ENCODE assay signal across 20 mouse cellular contexts in the genomic region with DNA sequence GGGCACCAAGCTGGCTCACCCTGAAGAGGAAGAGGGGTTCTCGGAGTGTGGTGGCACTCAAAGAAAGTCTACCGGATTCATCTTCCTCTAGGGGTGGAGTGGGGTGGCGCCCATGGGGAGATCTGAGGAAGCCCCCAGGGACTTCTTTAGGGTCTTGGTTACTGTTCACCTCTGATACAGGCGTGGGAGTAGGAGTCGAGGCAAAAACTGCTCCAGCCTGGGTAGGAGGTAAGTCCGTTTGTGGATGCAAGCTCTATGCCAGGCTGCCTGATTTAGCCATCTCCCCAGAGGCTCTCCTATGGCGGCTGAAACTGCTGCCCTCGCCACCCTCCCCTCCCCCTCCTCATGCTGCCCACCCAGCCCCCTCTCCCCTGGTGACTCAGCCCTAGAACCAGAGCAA. TPM values are rescaled to one million over a fixed set of nuclear protein-coding genes. Genes with fewer than 3 reads are reported as not detected.
A peak's percentile ranks its signal among the peaks of the same experiment; 100 is the strongest.
DNase-seq lines count a peak whose midpoint lies in the region; ATAC-seq and TF ChIP-seq lines count a peak whose summit lies in the region.
"Had no signal": no experiment of that assay in that cellular context is flagged by ENCODE, and none has a peak within 500 bp of the region (broad histone marks: within the 10 kb centered on the region; RNA-seq: fewer than 3 reads in every experiment).

No protein-coding gene starts in this region.

- H3K27me3 ChIP-seq in heart, embryonic 14.5 days (ENCODE audit: control insufficient read depth, insufficient read depth, low read length), result no peaks in the 10 kb centered on the region
- H3K27me3 ChIP-seq in heart, adult 2 months (ENCODE audit: control insufficient read depth, insufficient read depth, low read length), result no peaks in the 10 kb centered on the region
- H3K27me3 ChIP-seq in lung, embryonic 16.5 days (ENCODE audit: control insufficient read depth, insufficient read depth, low read depth, low read length), result peaks cover 14% of the 10 kb centered on the region
- no peaks in the 10 kb centered on the region for H3K27me3 ChIP-seq in stomach, embryonic 16.5 days (ENCODE audit: control insufficient read depth, insufficient read depth, low read length)

- peak overlapping the region; percentile 24 to 70 for H3K27ac ChIP-seq in heart, embryonic 14.5 days (replicated peaks in 1 of 2; ENCODE audit: control insufficient read depth in 1 of 2, insufficient read depth in 1 of 2, low read depth in 2 of 2, low read length in 2 of 2)
- H3K27ac ChIP-seq in heart, adult 2 months, result no peak overlapping the region
- H3K27ac ChIP-seq in lung, embryonic 16.5 days (ENCODE audit: low read length), result peak overlapping the region; percentile 95
- H3K27ac ChIP-seq in stomach, embryonic 16.5 days (ENCODE audit: low read length), result peak overlapping the region; percentile 91
- H3K27ac ChIP-seq: embryonic facial prominence, embryonic 12.5 days; forebrain, embryonic 10.5 days; liver, embryonic 12.5 days had no signal

- no peaks in the 10 kb centered on the region for H3K36me3 ChIP-seq in heart, embryonic 14.5 days (ENCODE audit: control insufficient read depth, insufficient read depth, low read length)
- no peaks in the 10 kb centered on the region for H3K36me3 ChIP-seq in heart, adult 2 months (ENCODE audit: control insufficient read depth, insufficient read depth, low read length)
- H3K36me3 ChIP-seq in lung, embryonic 16.5 days (ENCODE audit: control insufficient read depth, insufficient read depth, low read length), result peaks cover 2% of the 10 kb centered on the region; the same call in 1 of the 2 replicates
- H3K36me3 ChIP-seq in stomach, embryonic 16.5 days (ENCODE audit: control insufficient read depth, insufficient read depth, low read length), result no peaks in the 10 kb centered on the region
- H3K36me3 ChIP-seq: embryonic facial prominence, embryonic 12.5 days; forebrain, embryonic 10.5 days; liver, embryonic 12.5 days had no signal

- no peak for DNase-seq in heart, adult 2 months
- no peak for DNase-seq in lung, postnatal 36 days
- DNase-seq in NIH3T3 (ENCODE audit: low read depth), result peak; percentile 30
- no peak for DNase-seq in urinary bladder, postnatal 4 days (ENCODE audit: low spot score in 2 of 2)
- DNase-seq: adrenal gland, adult 8-10 months; spleen, adult 18-20 months; thymus, adult 2 months had no signal

- intact Hi-C loops in heart, adult 2 months (cut with DNase I), result no loop called here

- H3K79me2 ChIP-seq in heart, adult 2 months (replicated peaks; ENCODE audit: control insufficient read depth, insufficient read depth, low read length), result no peaks in the 10 kb centered on the region

- no peak for TF ChIP-seq EP300 in heart, adult 2 months (IDR thresholded peaks at IDR 0.05; ENCODE audit: insufficient read depth, low read depth, low read length)

- peak overlapping the region; percentile 23; the same call in 1 of the 2 replicates for H3K9ac ChIP-seq in heart, embryonic 14.5 days (ENCODE audit: low read length)
- H3K9ac ChIP-seq in heart, adult 2 months (ENCODE audit: low read depth, low read length), result no peak overlapping the region
- no peak overlapping the region for H3K9ac ChIP-seq in lung, embryonic 16.5 days (ENCODE audit: low read length)
- H3K9ac ChIP-seq in stomach, embryonic 16.5 days (ENCODE audit: low read length), result no peak overlapping the region
- H3K9ac ChIP-seq: embryonic facial prominence, embryonic 12.5 days; liver, embryonic 12.5 days had no signal

- TF ChIP-seq POLR2A in heart, adult 2 months (IDR thresholded peaks at IDR 0.05; ENCODE audit: insufficient read depth, low read depth, low read length), result no peak

- no peak overlapping the region for H3K4me3 ChIP-seq in heart, embryonic 14.5 days (ENCODE audit: control insufficient read depth in 1 of 2, insufficient read depth in 1 of 2, low read depth in 1 of 2, low read length in 2 of 2)
- H3K4me3 ChIP-seq in heart, adult 2 months, result no peak overlapping the region
- H3K4me3 ChIP-seq in lung, embryonic 16.5 days (ENCODE audit: low read length), result no peak overlapping the region
- no peak overlapping the region for H3K4me3 ChIP-seq in stomach, embryonic 16.5 days (replicated peaks; ENCODE audit: low read length)
- H3K4me3 ChIP-seq: embryonic facial prominence, embryonic 12.5 days; forebrain, embryonic 10.5 days; liver, embryonic 12.5 days had no signal

- H3K4me2 ChIP-seq in heart, embryonic 14.5 days (ENCODE audit: low read length), result peak overlapping the region; percentile 19
- H3K4me2 ChIP-seq in lung, embryonic 16.5 days (ENCODE audit: low read depth, low read length), result no peak overlapping the region
- H3K4me2 ChIP-seq in stomach, embryonic 16.5 days (ENCODE audit: low read depth, low read length), result 0 out of 2 replicates have a peak overlapping the region, but pooled peaks have one; percentile 3
- H3K4me2 ChIP-seq: embryonic facial prominence, embryonic 12.5 days; liver, embryonic 12.5 days had no signal

- 72% methylated on average over 8 of the region's 8 CpGs for WGBS in heart, embryonic 14.5 days
- 78% methylated on average over 8 of the region's 8 CpGs for WGBS in heart, adult 2 months
- WGBS in lung, embryonic 16.5 days, result 73% methylated on average over 8 of the region's 8 CpGs
- 76% methylated on average over 8 of the region's 8 CpGs for WGBS in stomach, embryonic 16.5 days

- no peaks in the 10 kb centered on the region for H3K9me3 ChIP-seq in heart, embryonic 14.5 days (ENCODE audit: control insufficient read depth, low read length)
- no peaks in the 10 kb centered on the region for H3K9me3 ChIP-seq in lung, embryonic 16.5 days (ENCODE audit: control insufficient read depth, low read length)
- H3K9me3 ChIP-seq in stomach, embryonic 16.5 days (replicated peaks; ENCODE audit: control insufficient read depth, low read length), result no peaks in the 10 kb centered on the region
- H3K9me3 ChIP-seq: embryonic facial prominence, embryonic 12.5 days; forebrain, embryonic 10.5 days; liver, embryonic 12.5 days had no signal

- H3K4me1 ChIP-seq in heart, embryonic 14.5 days (ENCODE audit: control insufficient read depth in 2 of 2, insufficient read depth in 2 of 2, low read length in 2 of 2), result peaks cover 57 to 79% of the 10 kb centered on the region in 2 experiments
- H3K4me1 ChIP-seq in heart, adult 2 months (ENCODE audit: control insufficient read depth, insufficient read depth, low read length), result peaks cover 12% of the 10 kb centered on the region
- peaks cover 71% of the 10 kb centered on the region for H3K4me1 ChIP-seq in lung, embryonic 16.5 days (replicated peaks; ENCODE audit: control insufficient read depth, insufficient read depth, low read length)
- peaks cover 61% of the 10 kb centered on the region for H3K4me1 ChIP-seq in stomach, embryonic 16.5 days (ENCODE audit: control insufficient read depth, insufficient read depth, low read length)

- no peak for ATAC-seq in heart, embryonic 14.5 days (ENCODE audit: insufficient number of reproducible peaks, insufficient read depth, low FRiP score, low read depth)
- ATAC-seq in lung, embryonic 16.5 days (ENCODE audit: low read depth), result no peak
- no peak for ATAC-seq in stomach, embryonic 16.5 days (ENCODE audit: insufficient read depth, low FRiP score)
- ATAC-seq: liver, embryonic 12.5 days had no signal

- TF ChIP-seq CTCF in heart, adult 2 months (IDR thresholded peaks at IDR 0.05), result no peak

RNA-seq across cellular contexts. Expression of a gene that starts 4.5 kb away (rescaled TPM):
- 9.4 TPM in 2 replicates for polyA plus RNA-seq in heart, embryonic 14.5 days (2014; fragmentation: Nextera tagmentation; extraction: Ambion mirVana)
- 10 to 100 TPM; 10.4 to 10.6 TPM for total RNA-seq in heart, adult 2 months (2021)
- polyA plus RNA-seq in heart, adult 2 months (2012; rRNA removed), result 11.4 and 13.8 TPM in 2 replicates
- 23.3 and 25.8 TPM in 2 replicates for polyA plus RNA-seq in lung, embryonic 16.5 days (2015; fragmentation: Nextera tagmentation; extraction: Ambion mirVana)
- polyA plus RNA-seq in stomach, embryonic 16.5 days (2015; fragmentation: Nextera tagmentation; extraction: Ambion mirVana), result 19.4 and 19.9 TPM in 2 replicates
- total RNA-seq: granulocyte monocyte progenitor cell, adult 5-6 weeks; megakaryocyte progenitor cell, adult 5-6 weeks had no signal

RNA-seq across cellular contexts. Expression of a gene that starts 31.0 kb away (rescaled TPM):
- polyA plus RNA-seq in heart, embryonic 14.5 days (2014; fragmentation: Nextera tagmentation; extraction: Ambion mirVana), result 112 and 113 TPM in 2 replicates
- 100 to 1,000 TPM; 393 to 479 TPM for total RNA-seq in heart, adult 2 months (2021)
- polyA plus RNA-seq in heart, adult 2 months (2012; rRNA removed), result 518 and 592 TPM in 2 replicates
- 37.3 and 43.3 TPM in 2 replicates for polyA plus RNA-seq in lung, embryonic 16.5 days (2015; fragmentation: Nextera tagmentation; extraction: Ambion mirVana)
- polyA plus RNA-seq in stomach, embryonic 16.5 days (2015; fragmentation: Nextera tagmentation; extraction: Ambion mirVana), result 37.9 and 39.3 TPM in 2 replicates
- total RNA-seq: CH12.LX had no signal

RNA-seq across cellular contexts. Expression of a gene that starts 47.8 kb away (rescaled TPM):
- polyA plus RNA-seq in heart, embryonic 14.5 days (2014; fragmentation: Nextera tagmentation; extraction: Ambion mirVana), result not detected in 2 replicates
- total RNA-seq in heart, adult 2 months (2021), result not detected
- not detected in 2 replicates for polyA plus RNA-seq in heart, adult 2 months (2012; rRNA removed)
- 0.31 and 0.77 TPM in 2 replicates for polyA plus RNA-seq in lung, embryonic 16.5 days (2015; fragmentation: Nextera tagmentation; extraction: Ambion mirVana)
- 3.0 and 3.9 TPM in 2 replicates for polyA plus RNA-seq in stomach, embryonic 16.5 days (2015; fragmentation: Nextera tagmentation; extraction: Ambion mirVana)
- total RNA-seq: adrenal gland, adult 8-10 months; granulocyte monocyte progenitor cell, adult 5-6 weeks; layer of hippocampus, postnatal 10 days; left cerebral cortex, postnatal 14 days; megakaryocyte progenitor cell, adult 5-6 weeks; monocyte, adult 5-6 weeks; neutrophil, adult 5-6 weeks had no signal
